Mouse (Mus musculus) kidney, adult 8-10 months (tissue): ENCODE measurements at regions not wholly inside any gene's neighbourhood (a gene's known extent, or its start where the extent isn't known, plus 50 kb on each side); places are given as distances from the start of the nearest gene placed in this dataset.

Experiments
- DNase-seq, 2 experiments: peaks; one replicate each; pipeline ENCODE4 v3.0.0; 2022

DNA sequence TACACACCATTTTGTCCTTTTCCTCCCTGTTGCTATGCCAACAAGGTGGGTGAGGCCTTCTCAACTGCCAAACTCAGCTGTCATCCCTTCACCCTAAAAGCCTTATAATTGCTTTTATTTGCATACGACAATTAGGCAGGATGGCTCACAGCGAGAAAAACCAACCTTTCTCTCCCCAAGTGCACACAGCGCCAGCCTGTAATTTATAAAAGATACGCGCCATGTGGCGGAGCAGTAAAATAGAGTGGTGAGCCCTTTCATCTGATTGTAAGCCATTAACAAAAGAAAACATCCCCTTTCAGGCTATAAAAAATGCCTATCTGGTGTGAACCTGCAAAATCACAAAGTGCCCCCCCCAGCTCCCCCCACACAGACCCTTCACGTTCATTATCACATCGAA is 262.0 kb downstream of the Nr2f2 start:
- DNase-seq: no peak

DNA sequence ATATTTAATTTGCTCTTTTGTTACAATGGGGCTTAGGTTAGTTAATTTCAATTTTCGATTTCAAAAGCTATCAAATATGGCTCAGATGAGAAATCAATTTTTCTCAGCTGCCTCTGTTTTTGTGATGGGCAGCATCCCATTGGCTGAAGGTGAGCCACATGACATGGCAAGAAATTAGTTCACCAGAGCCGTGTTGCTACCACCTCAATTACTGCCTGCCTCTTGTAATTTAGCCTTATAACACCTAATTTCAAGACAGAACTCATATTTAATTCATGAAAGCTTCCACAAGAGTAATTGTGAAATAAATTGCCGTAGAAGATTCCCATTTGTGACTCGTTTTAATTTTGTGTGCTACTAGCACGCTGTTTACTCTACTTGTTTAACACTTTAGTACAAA is 262.9 kb downstream of the Nr2f2 start:
- no peak for DNase-seq

DNA sequence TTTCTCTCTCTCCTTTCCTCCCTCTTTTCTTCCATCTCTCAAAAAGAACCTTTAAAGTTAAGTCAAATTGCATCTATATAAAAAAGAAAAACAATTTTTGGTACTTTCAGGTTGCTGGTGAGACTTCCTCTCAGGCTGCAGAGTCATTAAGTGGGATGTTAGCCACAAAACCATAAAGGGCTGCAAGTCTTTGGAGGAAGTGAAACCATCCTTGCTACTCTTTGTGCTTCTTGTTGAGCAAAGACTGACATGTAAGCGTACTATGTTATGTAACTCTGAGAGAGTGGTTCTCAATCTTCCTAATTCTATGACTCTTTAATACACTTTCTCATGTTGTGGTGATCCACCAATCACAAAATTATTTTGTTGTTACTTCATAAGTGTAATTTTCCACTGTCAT is 267.5 kb downstream of the Nr2f2 start:
- DNase-seq: no peak

DNA sequence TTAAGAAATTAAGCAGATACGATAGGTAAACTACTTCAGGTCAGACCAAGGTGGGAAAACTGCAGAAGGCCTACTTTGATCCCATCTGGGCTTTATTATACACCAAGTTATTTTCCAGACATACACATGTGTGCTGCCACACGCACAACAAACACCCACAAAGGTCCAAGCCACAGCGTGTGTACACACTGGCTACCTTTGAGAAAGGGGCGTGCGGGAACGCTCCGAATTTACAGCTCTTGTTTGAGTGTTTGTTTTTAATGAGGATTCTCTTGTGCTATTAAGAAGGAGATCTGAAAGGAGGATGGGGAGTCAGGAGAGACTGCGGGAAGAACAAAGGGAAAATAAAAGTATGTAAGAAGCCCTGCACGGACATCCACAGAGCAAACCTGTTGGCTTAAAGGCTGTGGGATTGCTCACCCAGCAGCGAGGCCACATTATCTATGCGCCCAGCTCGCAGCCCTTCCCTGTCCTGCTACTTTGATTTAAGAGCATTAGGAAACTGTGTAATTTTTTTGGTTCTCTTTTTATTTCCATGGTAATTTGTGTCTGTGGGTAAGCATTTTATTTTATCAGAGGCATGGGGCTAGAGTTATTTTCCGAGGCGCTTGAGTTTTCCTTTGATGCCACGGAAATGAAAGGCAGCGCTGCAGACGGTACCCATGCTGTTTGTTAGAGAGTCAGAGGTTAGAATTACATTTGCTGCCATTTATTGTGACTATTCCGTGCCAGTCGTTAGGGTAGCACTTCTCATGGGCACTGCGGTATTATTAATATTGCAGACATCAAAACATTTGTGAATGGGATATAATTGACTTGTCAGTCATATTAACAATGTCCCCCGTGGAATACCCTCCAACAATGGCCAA is 272.4 kb downstream of the Nr2f2 start:
- DNase-seq: no peak

DNA sequence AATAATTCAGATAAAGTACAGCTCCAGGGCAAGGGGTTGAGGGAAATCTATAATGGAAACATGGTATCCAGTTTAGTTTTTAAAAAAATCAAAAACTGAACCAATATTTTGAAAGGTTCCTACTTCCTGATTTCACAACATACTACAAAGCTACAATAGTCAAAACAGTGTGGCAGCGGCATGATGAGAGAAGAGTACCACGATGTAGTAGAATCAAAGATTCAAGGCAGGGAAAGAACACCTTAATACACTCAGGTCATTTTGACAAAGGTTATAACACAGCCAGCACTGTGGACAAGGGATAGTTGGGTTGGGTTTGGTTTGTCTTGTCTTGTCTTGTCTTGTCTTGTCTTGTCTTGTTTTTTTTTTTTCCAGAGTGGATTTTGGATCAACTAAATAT is 274.4 kb downstream of the Nr2f2 start:
- DNase-seq: no peak

DNA sequence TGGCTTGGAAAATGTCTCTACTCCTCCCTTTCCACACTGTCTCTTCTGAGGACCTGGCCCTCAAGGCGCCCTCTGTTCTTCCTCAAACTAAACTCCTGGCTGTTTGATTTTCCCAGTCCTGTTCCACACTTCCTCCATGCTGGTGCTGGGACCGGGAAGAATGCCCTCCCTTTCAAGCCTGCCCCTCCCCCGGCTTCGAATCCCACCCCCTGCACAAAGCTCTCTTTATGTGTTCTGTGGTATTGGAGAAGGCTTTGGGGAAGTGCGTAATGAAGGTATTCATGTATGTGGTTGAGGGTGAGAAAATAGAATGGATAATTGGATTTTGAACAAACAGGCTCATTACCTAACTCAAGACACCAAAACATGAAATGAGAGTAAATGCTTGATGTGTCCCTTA is 277.4 kb downstream of the Nr2f2 start:
- DNase-seq: no peak

DNA sequence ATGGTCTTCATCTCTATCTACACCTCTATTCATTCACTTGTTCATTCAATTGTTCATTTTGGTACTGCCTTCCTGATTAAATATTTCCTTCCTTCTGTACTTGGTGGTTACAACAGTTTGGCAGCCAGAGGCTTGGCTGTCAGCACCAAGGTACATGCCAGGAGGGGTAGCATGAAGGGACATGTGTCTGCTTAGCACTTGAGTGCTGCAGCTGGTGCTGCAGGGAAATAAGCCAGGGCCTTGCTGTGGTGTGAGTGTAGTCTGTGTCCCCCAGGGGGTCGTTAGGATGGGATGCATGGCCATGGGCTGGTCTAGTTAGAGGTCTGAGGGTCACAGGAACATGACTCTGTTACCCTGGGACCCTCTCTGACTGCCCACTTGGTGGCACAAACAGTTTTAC is 296.9 kb downstream of the Nr2f2 start:
- no peak for DNase-seq

DNA sequence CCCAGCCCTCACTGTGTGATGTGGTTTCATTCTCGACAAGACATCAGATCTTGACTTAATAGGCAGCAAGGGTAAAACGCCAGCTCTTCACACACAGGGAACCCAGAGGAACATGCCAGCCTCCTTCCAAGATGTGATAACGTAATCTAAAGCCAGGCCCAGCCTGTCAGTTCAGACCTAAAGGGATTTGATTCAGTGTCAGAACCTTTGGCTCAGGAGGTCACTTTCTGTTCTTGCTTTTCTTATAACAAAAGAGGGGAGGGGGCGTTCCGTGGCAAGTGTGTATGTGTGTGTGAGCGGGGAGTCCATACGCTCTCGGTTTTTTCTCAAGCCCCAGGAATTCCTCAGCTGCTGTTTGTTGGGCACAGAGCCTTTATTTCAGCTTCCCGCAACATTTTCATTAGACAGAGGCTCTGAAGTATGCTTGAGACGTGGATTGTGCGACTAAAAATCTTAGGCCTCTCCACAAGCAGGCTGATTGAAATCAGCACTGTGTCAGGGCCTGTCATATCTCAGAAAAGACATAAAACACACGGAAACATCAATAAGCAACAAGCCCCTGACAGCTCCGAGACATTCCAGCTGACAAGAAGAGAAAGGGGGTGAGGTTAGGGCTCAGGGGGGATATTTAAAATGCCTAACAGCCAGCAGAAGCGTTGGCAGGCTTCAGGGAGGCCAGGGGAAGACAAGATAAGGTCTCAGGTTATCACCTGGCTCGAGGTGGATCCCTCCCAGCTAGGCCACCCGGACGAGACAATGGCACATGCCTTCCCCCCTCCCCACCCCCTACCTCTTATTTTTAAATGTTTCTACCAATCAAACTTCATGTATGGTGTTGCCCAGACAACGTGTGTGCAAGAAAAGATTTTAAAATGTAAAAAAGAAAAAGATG is 298.5 kb downstream of the Nr2f2 start:
- DNase-seq: no peak

DNA sequence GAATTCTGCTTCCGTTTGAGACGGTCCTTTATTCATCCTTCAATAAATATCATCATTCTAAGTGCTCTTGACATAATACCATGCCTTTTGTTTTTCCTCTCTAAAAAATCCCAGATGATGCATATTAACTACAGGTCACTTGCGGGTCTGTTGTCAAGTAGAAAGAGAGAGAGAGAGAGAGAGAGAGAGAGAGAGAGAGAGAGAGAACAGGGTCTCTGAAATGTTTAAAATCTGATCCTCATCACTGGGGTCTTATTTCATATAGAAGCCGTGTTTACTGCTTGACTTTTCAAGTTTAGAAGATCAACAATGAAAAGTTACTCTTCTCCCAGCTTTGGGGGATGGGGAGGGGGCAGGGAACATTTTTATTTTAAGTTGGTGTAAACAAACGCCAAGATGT is 299.5 kb downstream of the Nr2f2 start:
- DNase-seq: no peak

DNA sequence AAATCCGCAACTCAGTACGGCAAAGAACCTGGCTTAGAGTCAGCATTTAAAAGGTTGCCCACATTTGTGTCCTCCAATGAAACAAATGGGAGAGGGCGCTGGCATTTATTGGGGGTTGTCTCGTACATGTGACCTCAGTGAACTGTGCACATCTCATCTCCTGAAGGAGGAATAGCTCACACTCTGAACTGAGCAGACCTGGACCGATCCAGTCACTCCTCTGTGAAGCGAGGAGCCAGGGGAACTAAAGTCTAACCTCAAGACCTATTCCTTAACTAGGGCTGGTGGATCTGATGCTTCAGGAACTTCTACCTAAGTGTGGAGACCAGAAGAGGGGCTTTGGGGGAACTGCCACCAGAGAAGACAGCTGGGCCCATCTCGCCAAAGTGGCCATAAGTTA is 300.1 kb downstream of the Nr2f2 start:
- no peak for DNase-seq

DNA sequence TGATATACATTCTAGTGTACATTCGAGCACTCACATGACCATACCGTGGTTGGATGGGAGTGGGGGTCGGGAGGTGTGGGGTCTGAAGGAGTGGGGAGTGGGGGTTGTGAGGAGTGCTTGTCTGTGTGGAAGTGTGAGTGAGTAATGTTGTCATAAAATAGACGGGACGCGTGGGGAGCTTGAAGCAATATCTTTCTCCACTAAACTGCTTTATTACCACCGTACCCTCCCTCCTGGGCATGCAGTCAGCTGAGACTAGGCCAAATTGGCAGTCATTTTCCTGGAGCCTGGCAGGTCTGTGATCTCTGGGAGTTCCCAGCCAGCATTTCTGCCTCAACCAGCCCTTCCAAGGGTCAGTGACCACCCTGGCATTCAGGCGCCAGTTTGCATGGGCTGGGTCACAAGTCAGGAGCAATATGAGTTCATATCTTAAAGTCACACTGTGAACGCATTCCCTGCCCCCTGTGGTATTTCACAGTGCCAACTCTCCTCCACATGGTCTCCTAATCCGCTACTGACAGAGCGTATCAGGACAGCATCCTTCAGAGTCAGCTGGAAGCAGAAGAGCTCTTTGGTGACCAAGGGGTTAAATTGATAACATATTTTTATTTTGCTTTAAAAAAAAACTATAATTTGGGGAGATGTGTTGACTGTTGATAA is 300.9 kb downstream of the Nr2f2 start:
- peak; percentile 6 to 12 for DNase-seq

DNA sequence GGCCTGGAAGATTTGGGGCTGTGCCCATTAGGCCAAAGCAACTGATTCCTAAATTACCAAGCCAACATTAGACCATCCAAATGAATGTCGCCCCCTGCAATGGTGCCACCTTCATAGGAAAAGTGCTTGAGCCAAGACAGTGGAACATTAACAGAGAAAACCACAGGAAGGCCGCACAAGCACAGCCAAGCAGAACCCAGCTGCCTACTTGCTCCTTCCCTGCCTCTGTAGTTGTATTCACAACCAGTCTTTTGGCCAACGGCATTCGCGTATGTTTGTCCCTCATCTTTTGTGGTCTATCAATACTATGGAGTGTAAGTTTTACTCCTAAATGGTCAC is 319.2 kb downstream of the Nr2f2 start:
- DNase-seq: no peak

DNA sequence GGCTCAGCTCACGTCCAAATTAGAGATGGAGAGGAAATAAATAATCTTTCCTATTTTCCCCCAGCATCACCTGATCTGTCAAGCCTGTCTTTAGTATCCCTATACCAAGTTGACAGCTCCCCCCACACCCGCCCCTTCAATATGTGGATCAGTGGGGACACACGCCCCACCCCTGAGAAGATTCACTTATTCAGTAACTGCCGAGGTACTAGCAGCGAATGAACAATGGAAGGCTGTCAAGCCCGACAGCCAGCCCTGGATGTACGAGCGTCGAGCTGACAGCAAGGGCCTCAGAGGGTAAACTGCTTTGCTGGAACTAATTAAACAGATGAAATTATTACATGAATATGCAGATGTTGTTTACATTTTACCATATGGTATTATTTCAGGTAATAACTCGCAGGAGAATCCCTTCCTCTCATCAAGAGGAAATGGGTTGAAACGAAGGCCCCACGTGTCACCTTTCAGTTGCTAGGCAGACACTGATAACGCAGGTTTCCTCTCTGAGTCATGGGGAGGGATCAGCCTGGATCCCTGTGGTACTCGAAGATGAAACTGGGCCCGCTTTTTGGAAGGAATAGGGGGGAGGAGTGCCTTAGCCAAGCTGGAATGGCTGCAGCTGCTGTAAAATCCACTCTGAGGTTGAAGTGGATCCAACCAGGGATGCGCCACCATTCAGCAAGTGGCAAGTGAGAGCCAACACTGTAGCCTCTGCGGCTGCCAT is 319.7 kb downstream of the Nr2f2 start:
- no peak for DNase-seq

DNA sequence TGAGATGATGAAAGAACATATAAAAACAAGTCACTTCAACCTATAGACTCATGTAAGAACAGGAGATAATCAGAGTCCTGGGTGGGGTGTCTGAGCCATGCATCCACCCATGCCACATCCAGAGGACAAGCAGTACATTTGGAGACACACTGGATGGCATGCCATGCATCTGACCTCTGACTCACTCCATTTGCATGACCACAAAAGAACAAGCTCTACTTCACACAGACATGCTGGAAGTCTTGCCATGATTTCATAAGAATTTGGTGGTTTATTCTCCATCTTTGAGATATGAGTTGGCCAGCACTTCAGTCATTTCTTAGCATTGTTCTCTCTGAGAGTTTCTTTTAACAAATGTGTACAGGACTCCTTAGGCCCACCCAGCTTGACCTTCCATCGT is 329.5 kb downstream of the Nr2f2 start:
- DNase-seq: no peak

DNA sequence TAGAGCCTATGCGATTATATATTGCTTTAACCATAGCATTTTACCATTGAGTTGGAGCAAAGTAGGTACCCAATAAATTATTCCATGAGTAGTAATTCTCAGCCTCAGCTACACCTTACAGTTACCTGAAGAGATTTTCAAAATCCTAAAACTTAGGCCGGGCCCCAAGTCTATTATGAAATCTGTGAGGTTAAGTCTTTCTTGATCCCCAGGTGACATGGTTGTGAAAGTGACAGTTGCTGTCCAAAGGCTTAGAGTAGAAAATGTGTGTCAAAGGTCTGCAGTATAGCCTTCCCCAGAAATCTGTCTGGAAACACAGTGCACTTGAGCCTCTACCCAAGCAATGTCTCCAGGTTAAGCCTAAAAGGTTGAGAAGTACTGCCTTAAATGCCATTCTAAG is 333.7 kb downstream of the Nr2f2 start:
- DNase-seq: no peak

DNA sequence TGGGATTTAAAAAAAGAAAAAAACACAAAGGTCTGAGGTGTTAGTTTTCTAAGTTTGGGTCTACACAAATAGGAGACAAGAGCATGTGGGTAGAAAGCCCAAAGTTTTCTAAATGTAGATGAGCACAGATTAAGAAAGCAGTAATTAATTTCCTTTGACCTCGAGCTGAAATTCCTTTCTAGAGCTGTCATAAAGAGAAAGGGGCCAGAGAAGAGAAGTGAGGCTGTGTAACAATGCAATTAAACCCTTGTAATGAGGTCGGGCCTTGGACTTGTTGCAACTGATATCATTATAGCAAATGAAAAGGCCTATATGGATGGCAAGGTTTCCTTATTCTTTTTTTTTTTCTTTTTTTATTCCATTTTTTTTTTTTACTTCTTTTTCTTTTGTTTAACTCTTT is 337.2 kb downstream of the Nr2f2 start:
- DNase-seq: no peak

DNA sequence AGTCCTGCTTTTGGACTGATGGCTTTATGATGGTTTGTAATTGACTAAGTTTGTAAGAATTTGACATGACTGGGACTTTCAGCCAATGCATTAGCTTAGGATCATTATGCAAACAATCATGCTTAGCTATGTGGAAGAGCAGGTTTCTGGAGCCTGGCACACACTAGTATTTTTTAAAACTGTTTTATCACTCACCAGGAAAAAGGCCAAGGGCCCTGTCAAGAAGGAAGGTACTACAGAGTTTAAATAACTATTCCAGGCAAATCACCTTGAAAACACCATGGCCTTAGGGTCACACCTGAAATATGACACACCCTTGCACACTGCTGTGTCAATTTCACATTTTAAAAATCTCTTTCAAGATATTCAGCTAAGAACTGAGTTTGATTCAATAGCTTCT is 341.0 kb downstream of the Nr2f2 start:
- DNase-seq: peak in 1 of 2 experiments; percentile 17

DNA sequence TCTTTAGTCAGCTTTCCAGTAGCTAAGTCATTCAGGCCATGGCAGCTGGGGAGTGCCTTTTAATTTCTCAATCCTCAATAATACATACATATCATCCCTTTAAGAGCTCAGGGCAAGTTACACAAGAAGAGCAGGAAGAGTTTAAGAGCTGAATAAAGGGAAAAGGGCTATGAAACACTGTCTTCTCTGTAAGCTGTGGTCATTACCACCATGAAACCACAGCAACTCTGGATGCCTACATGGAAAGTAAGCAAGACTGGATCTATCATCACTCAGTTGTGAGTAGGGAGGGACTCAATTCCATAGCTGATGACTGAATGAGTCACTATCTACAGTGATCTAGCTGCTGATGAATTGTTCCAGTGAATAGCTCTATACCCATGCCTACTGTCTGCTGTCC is 349.9 kb downstream of the Nr2f2 start:
- no peak for DNase-seq

DNA sequence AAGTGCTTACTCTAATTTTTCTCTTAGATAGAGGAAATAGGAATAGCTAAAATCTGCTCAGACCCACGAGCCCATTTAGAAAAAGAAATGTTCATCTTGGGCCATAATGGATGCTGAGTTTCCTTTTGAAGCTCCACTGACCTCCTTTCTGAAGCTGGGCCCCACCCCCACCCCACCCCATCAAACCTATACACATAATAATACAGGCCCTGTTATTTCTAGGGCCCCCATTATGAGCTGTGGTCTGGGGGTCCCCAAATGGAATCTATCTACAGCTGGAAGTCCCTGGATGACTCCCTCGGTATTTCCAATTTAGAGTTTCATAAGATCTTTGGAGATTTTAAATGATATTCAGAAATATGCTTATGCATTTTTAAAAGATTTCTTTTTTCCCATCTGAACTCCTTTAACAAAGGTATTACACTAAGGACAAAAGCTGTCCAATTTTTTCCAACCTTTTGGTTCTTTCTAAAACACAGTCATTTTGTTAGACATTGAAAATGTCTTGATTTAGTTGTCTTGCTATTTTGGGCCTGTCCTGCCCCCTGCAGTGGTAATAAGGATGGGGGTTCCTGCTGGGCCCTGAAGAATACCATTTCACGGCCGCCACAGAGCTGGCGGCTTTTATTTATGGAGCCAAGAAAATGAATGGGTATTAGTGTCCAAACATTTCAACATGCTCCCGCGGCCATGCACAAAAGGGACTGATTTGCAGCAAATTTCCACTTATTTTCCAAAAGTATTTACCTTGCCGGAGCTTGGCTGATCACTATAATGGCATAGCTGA is 363.1 kb downstream of the Nr2f2 start:
- DNase-seq: no peak

DNA sequence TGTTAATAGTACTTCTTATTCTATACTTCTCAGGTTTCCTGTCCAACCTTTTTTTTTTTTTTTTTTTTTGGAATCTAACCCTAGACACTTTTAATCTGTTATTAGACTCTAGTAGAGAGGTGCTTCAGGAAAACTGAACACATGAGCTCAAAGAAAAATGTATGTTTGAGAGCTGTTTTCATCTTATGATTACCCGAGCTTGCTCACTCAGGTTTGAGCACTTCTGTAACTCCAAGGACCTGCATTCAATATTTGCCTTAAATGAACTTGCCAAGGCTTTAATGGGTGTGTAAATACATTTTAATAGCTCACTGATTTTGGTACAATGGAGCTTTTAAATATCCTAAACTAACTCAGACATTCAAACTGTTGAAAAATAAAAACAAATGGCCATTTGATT is 367.8 kb downstream of the Nr2f2 start:
- DNase-seq: no peak

DNA sequence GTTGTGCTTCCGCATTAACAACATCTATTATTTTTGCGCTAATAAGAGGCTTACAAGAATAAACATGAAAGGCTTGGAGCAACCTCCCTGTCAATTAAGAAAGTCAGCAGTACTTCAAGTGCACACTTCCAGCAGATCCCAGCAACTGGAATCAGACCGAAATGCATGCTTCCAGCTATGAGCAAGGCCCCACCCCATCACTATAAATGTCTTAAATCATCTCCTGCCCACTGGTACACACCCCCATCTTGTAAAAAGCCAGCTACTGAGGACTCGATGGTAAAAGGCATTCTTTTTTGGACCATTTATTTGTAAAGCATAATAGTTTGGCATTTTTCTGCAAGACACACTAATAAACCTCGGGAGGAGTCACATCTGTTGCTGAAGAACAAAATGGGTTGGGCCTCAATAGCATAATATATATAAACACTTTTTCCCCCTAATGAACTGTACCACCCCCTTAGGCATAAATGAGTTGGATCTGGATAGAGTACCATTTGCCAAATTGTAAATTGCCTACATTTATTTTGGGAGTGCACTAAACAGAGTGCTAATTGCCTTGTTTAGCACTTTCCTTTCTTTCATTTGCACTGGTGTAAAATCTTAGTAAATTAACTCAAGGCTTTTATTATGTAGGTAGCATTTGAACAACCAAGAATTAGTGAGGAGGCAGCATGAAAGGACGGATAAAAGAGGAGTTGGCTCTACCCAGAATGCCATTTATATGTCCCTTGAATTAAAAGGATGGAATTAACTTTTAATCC is 371.8 kb downstream of the Nr2f2 start:
- no peak for DNase-seq
